ENCODE assay signal across 8 mouse cellular contexts in the genomic region with DNA sequence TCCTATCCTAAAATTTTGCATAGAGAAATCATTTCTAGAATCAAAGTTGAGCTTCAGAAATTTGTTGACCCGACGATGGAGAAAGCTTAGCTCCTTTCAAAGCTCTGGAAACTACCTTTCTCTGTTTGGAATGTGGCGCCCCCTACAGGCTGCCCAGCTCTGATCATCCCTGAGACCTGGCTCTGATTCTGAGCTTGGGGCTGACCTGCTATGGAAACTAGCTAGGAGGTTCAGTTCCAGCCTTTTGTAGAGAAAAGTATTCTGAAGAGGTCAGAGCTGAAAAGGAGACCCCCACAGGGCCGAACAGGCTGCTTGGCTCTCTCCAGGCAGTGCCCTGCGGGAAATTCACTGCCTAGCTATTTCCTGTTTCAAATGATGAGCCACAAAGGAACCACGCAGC.
A peak's percentile ranks its signal among the peaks of the same experiment; 100 is the strongest.
DNase-seq lines count a peak whose midpoint lies in the region; ATAC-seq and TF ChIP-seq lines count a peak whose summit lies in the region.

No protein-coding gene starts in this region.

- DNase-seq in heart, postnatal 0 days (ENCODE audit: low spot score) = peak; percentile 28
- peak; percentile 81 for DNase-seq in CH12.LX (ENCODE audit: extremely low read depth)
- DNase-seq in brain, adult 2 months (ENCODE audit: low read depth, low spot score) = peak; percentile 72
- peak; percentile 63 to 70 for DNase-seq in frontal cortex, postnatal 25 days (ENCODE audit: low spot score in 2 of 2)
- DNase-seq in left cerebral cortex, adult 2 months (ENCODE audit: extremely low spot score in 1 of 2, low spot score in 2 of 2) = peak; percentile 67 to 79
- peak; percentile 74 for DNase-seq in naive thymus-derived CD4-positive, alpha-beta T cell, adult 2 months (ENCODE audit: low read depth)
- DNase-seq in thymus, postnatal 14 days = peak; percentile 73

- 25% methylated on average over 6 of the region's 6 CpGs for WGBS in heart, postnatal 0 days
- WGBS in heart, embryonic 11.5 days (ENCODE audit: insufficient replicate concordance) = 26% methylated on average over 6 of the region's 6 CpGs

- H3K9ac ChIP-seq in heart, postnatal 0 days (replicated peaks; ENCODE audit: low read depth, low read length) = no peak overlapping the region
- no peak overlapping the region for H3K9ac ChIP-seq in heart, embryonic 11.5 days (ENCODE audit: low read depth, low read length)
- H3K9ac ChIP-seq in CH12.LX (ENCODE audit: insufficient read depth, low read depth) = no peak overlapping the region

- H3K79me2 ChIP-seq in CH12.LX (replicated peaks; ENCODE audit: control insufficient read depth, extremely low read depth, insufficient read depth, poor library complexity, severe bottlenecking) = no peaks in the 10 kb centered on the region

- peak; percentile 73 for TF ChIP-seq RAD21 in CH12.LX (IDR thresholded peaks at IDR 0.05; ENCODE audit: low read depth, low read length)

- in situ Hi-C loops in CH12.LX (cut with MboI; ENCODE audit: low pct_ligation_motif_present, low pct_unique_long_range_greater_than_20kb, low sequenced_read_pairs) = loop anchor here (5.0 kb wide), 1 partner anchor 113 kb away; no protein-coding TSS in a partner anchor

- TF ChIP-seq CTCF in heart, postnatal 0 days (IDR thresholded peaks at IDR 0.05; ENCODE audit: low read depth) = peak; percentile 46
- TF ChIP-seq CTCF in CH12.LX (conservative IDR thresholded peaks at IDR 0.05 in 1 of 2, IDR thresholded peaks at IDR 0.05 in 1 of 2; ENCODE audit: low read depth in 2 of 2, low read length in 2 of 2) = peak; percentile 51 to 79; a peak in 3 of 4 replicates
- peak; percentile 90 for TF ChIP-seq CTCF in left cerebral cortex, adult 2 months (IDR thresholded peaks at IDR 0.05)

- H3K9me3 ChIP-seq in heart, postnatal 0 days (replicated peaks; ENCODE audit: control insufficient read depth, low read length) = no peaks in the 10 kb centered on the region
- no peaks in the 10 kb centered on the region for H3K9me3 ChIP-seq in heart, embryonic 11.5 days (replicated peaks; ENCODE audit: control insufficient read depth, low read length)
- peaks cover 17% of the 10 kb centered on the region for H3K9me3 ChIP-seq in CH12.LX (replicated peaks; ENCODE audit: low read length)

- no peaks in the 10 kb centered on the region for H3K27me3 ChIP-seq in heart, postnatal 0 days (ENCODE audit: control insufficient read depth, insufficient read depth, low read length)
- no peaks in the 10 kb centered on the region for H3K27me3 ChIP-seq in heart, embryonic 11.5 days (ENCODE audit: control insufficient read depth, insufficient read depth, low read length)
- no peaks in the 10 kb centered on the region for H3K27me3 ChIP-seq in CH12.LX (replicated peaks)

- dilution Hi-C loops in CH12.LX (cut with MboI; ENCODE audit: extremely low pct_ligation_motif_present, extremely low pct_unique_long_range_greater_than_20kb, low sequenced_read_pairs) = no loop called here

- TF ChIP-seq POLR2A in CH12.LX (IDR thresholded peaks at IDR 0.05; ENCODE audit: low read depth, low read length) = no peak

- no peak for ATAC-seq in heart, postnatal 0 days (ENCODE audit: insufficient read depth, low read depth)
- ATAC-seq in heart, embryonic 11.5 days (replicated peaks; ENCODE audit: insufficient number of reproducible peaks, low FRiP score, low TSS enrichment) = no peak

- no peak overlapping the region for H3K27ac ChIP-seq in heart, postnatal 0 days (ENCODE audit: low read depth)
- H3K27ac ChIP-seq in heart, embryonic 11.5 days (ENCODE audit: low read depth, low read length) = no peak overlapping the region
- H3K27ac ChIP-seq in CH12.LX (ENCODE audit: insufficient read depth, low read depth) = no peak overlapping the region
- H3K27ac ChIP-seq in left cerebral cortex, adult 2 months = no peak overlapping the region

- no peak for TF ChIP-seq EP300 in heart, postnatal 0 days (IDR thresholded peaks at IDR 0.05; ENCODE audit: low read depth)
- no peak for TF ChIP-seq EP300 in CH12.LX (IDR thresholded peaks at IDR 0.05; ENCODE audit: low read length)

- H3K4me1 ChIP-seq in heart, postnatal 0 days (ENCODE audit: control insufficient read depth, insufficient read depth) = 0 out of 2 replicates have a peak, but pooled peaks cover 4% of the 10 kb centered on the region
- peaks cover 18% of the 10 kb centered on the region for H3K4me1 ChIP-seq in heart, embryonic 11.5 days (ENCODE audit: control insufficient read depth, insufficient read depth, low read length)
- peaks cover 0 to 43% of the 10 kb centered on the region in 2 experiments; a peak in 2 of 4 replicates for H3K4me1 ChIP-seq in CH12.LX (ENCODE audit: control insufficient read depth in 1 of 2, insufficient read depth in 2 of 2)

- H3K4me2 ChIP-seq in heart, postnatal 0 days (ENCODE audit: low read depth, low read length) = no peak overlapping the region
- H3K4me2 ChIP-seq in heart, embryonic 11.5 days = no peak overlapping the region
- H3K4me2 ChIP-seq in CH12.LX (ENCODE audit: insufficient read depth, low read depth, poor library complexity, severe bottlenecking) = no peak overlapping the region

- H3K36me3 ChIP-seq in heart, postnatal 0 days (replicated peaks; ENCODE audit: control insufficient read depth, insufficient read depth, low read length) = no peaks in the 10 kb centered on the region
- no peaks in the 10 kb centered on the region for H3K36me3 ChIP-seq in heart, embryonic 11.5 days (ENCODE audit: control insufficient read depth, insufficient read depth, low read length)
- no peaks in the 10 kb centered on the region for H3K36me3 ChIP-seq in CH12.LX (replicated peaks in 1 of 2; ENCODE audit: control insufficient read depth in 1 of 2, insufficient read depth in 1 of 2, low read length in 1 of 2)

- intact Hi-C loops in left cerebral cortex, adult 2 months (cut with DNase I) = loop anchor here (2.0 to 5.0 kb wide), 3 partner anchors 143 to 585 kb away; no protein-coding TSS in a partner anchor

- H3K4me3 ChIP-seq in heart, postnatal 0 days (ENCODE audit: low read depth, low read length) = no peak overlapping the region
- no peak overlapping the region for H3K4me3 ChIP-seq in heart, embryonic 11.5 days (ENCODE audit: low read depth, low read length)
- H3K4me3 ChIP-seq in CH12.LX (replicated peaks in 1 of 3; ENCODE audit: low read depth in 2 of 3, low read length in 2 of 3, poor library complexity in 1 of 3) = no peak overlapping the region
- H3K4me3 ChIP-seq in left cerebral cortex, adult 2 months = no peak overlapping the region

TF ChIP-seq in CH12.LX, 34 proteins besides CTCF, POLR2A, EP300 and RAD21:
- no peak for TF ChIP-seq MEF2A (IDR thresholded peaks at IDR 0.05; ENCODE audit: borderline replicate concordance, low read depth, low read length)
- no peak for TF ChIP-seq MXI1 (IDR thresholded peaks at IDR 0.05; ENCODE audit: low read depth, low read length)
- peak; percentile 68 for TF ChIP-seq SMC3 (IDR thresholded peaks at IDR 0.05; ENCODE audit: low read depth, low read length)
- no peak for TF ChIP-seq ETS1 (conservative IDR thresholded peaks at IDR 0.05; ENCODE audit: low read depth, low read length)
- TF ChIP-seq RCOR1 (conservative IDR thresholded peaks at IDR 0.05; ENCODE audit: low read depth, low read length) = no peak

Comparison
In these comparisons a context has a peak if more than half of its experiments do, and no peak if none do; other contexts are left out.
1. DNase-seq: peak in every context shown above with its lines; median percentile 81 in CH12.LX; 74 in naive thymus-derived CD4-positive, alpha-beta T cell, adult 2 months; 73 in left cerebral cortex, adult 2 months; 73 in thymus, postnatal 14 days; 72 in brain, adult 2 months; 66 in frontal cortex, postnatal 25 days; 28 in heart, postnatal 0 days.